Mouse (Mus musculus): ENCODE measurements around the gene Plcb2. TPM values are rescaled to one million over a fixed set of nuclear protein-coding genes. Genes with fewer than 3 reads are reported as not detected.

The Plcb2 gene
- polyA plus RNA-seq, 1 experiment from 2014 or later: 3.2 TPM

GRCm38 (mm10) chr2:118663804-118664766, 64.2 kb downstream of the Plcb2 start:
- Histone ChIP-seq H3K27ac (peak overlapping the region; percentile 75), H3K36me3 (no peaks in the 10 kb centered on the region), H3K9me3 (replicated peaks) (no peaks in the 10 kb centered on the region), H3K4me2 (peak overlapping the region; percentile 89), H3K4me1 (replicated peaks) (peaks cover 68% of the 10 kb centered on the region), H3K9ac (peak overlapping the region; percentile 65), H3K4me3 (peak overlapping the region; percentile 58), H3K27me3 (0 out of 2 replicates have a peak, but pooled peaks cover 3% of the 10 kb centered on the region)
- ATAC-seq (replicated peaks; ENCODE audit: insufficient number of reproducible peaks, insufficient read depth, low FRiP score, low read depth): peak; percentile 29; the same call in 1 of the 2 replicates
- 39% methylated on average over 19 of the region's 19 CpGs for WGBS

DNA sequence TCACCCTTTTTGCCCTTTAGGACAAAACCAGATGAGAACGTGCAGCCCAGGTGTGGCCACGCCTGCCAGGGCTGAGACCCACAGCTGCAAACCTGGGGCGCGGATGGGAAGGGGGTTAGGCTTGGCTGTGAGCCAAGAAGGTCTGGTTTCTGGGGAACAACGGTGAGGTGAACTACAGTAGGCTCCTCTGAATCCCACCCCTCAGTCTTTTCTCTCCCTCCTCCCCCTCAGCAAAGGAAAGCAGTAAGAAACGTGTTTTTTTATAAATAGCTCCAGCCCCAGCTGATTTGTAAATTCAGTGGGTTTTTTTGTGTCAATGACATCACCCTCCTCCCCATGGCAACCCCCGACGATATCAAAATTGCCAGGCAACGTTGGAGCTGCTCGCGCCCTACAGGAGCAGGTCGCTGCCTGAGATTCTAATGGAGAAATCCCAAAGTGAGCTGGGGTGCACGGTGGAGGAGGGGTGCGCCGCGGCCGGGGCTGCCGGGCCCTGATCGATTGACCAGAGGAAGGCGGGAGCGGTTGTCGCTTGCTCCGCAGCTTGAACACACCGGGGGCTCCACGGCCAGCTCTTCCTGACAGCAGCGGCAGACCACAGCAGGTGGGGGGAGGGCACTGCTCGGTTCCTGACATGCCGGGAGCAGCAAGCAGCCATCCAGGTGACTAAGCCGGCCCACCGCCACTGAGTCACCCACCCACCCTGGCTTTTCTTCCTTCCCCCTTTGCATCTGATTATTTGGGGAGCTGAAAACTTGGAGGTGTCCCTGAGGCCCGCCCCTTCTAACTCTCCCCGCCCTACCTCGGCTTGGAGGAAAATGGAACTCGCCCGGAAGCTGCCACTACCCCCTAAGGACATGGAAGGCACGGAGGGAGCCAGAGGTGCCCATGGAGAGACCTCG, 65.1 kb downstream of the Plcb2 start, which contains the start of gene Pak6:
Gene Pak6, plus strand, starts transcription at position 402 of the 902 bp plus-strand sequence.
- Histone ChIP-seq H3K27ac (peak within 1 kb of the TSS; percentile 75), H3K4me1 (replicated peaks) (peaks cover 71% of the 10 kb centered on the region)

DNA sequence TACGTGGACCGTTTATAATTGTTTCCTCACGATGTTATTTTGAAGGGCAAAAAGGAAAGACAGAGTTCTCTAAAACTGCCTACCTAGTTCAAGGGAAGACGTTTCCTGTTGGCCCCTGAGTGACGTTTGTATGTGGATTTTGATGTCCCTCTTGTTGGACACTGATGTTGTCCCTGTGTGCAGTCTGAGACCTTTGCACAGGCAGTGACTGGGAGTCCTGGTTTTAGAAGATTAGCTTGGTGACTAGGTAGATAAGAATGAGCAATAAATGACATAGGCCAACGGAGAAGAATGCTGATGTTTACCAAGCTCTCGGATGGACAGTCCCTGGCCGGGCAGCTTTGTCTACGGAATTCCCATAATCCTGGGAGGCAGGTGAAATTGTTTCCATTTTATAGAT, 66.3 kb downstream of the Plcb2 start:
- 0 out of 2 replicates have a peak, but pooled peaks cover 3% of the 10 kb centered on the region for H3K27me3 ChIP-seq
- no peaks in the 10 kb centered on the region for H3K36me3 ChIP-seq
- no peak overlapping the region for H3K9ac ChIP-seq
- no peaks in the 10 kb centered on the region for H3K9me3 ChIP-seq (replicated peaks)
- ATAC-seq (replicated peaks; ENCODE audit: insufficient number of reproducible peaks, insufficient read depth, low FRiP score, low read depth): no peak
- H3K27ac ChIP-seq: no peak overlapping the region
- 78% methylated on average over 9 of the region's 9 CpGs for WGBS
- H3K4me1 ChIP-seq (replicated peaks): peaks cover 66% of the 10 kb centered on the region
- no peak overlapping the region for H3K4me2 ChIP-seq
- H3K4me3 ChIP-seq: no peak overlapping the region

More for the DNA sequence above, 65.1 kb downstream of the Plcb2 start, which contains the start of gene Pak6:
- 0 out of 2 replicates have a peak, but pooled peaks cover 3% of the 10 kb centered on the region for H3K27me3 ChIP-seq
- H3K36me3 ChIP-seq: no peaks in the 10 kb centered on the region
- H3K4me3 ChIP-seq: peak within 1 kb of the TSS; percentile 58
- no peaks in the 10 kb centered on the region for H3K9me3 ChIP-seq (replicated peaks)
- peak within 1 kb of the TSS; percentile 65 for H3K9ac ChIP-seq
- ATAC-seq (replicated peaks; ENCODE audit: insufficient number of reproducible peaks, insufficient read depth, low FRiP score, low read depth): peak; percentile 19
- 3% methylated on average over 37 of the region's 37 CpGs for WGBS
- H3K4me2 ChIP-seq: peak within 1 kb of the TSS; percentile 89

DNA sequence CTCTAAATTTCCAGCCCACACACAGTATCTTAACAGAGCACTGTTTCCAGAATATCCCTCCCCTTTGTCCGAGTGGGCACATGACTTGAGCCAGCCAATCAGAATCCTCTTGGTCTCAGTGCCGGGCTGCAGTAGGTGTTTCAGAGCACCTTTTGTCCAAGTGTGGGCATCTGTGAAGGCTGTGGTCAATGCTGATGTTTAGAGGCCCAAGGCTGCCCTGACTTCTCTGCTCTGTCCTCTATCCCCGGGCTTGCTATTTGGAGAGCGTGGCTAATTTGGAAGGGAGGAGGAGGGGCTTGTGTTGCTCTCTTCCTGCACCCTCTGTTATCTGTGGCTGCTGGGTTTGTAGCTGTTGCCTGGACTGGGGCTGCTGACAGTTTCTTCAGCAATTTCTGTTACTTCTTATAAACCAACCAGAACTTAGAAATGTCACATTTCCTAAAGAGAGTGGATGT, 68.2 kb downstream of the Plcb2 start:
- Histone ChIP-seq H3K4me1 (replicated peaks) (peaks cover 58% of the 10 kb centered on the region), H3K9me3 (replicated peaks) (no peaks in the 10 kb centered on the region), H3K9ac (peak overlapping the region; percentile 51; the same call in 1 of the 2 replicates), H3K36me3 (no peaks in the 10 kb centered on the region), H3K27me3 (0 out of 2 replicates have a peak, but pooled peaks cover 3% of the 10 kb centered on the region), H3K4me3 (peak overlapping the region; percentile 50), H3K4me2 (peak overlapping the region; percentile 74), H3K27ac (peak overlapping the region; percentile 75)
- ATAC-seq (replicated peaks; ENCODE audit: insufficient number of reproducible peaks, insufficient read depth, low FRiP score, low read depth): peak; percentile 55; the same call in 1 of the 2 replicates
- WGBS: 0% methylated on average over 4 of the region's 4 CpGs

- peak overlapping the region; percentile 75 for H3K27ac ChIP-seq
- peak overlapping the region; percentile 50 for H3K4me3 ChIP-seq
- H3K9ac ChIP-seq: no peak overlapping the region
- no peaks in the 10 kb centered on the region for H3K9me3 ChIP-seq (replicated peaks)
- peaks cover 52% of the 10 kb centered on the region for H3K4me1 ChIP-seq (replicated peaks)
- no peak for ATAC-seq (replicated peaks; ENCODE audit: insufficient number of reproducible peaks, insufficient read depth, low FRiP score, low read depth)
- H3K4me2 ChIP-seq: peak overlapping the region; percentile 74
- H3K27me3 ChIP-seq: 0 out of 2 replicates have a peak, but pooled peaks cover 3% of the 10 kb centered on the region
- WGBS: 71% methylated on average over 12 of the region's 12 CpGs
- H3K36me3 ChIP-seq: no peaks in the 10 kb centered on the region
Measured at GRCm38 (mm10) chr2:118659493-118659892, 68.7 kb downstream of the Plcb2 start.

- Histone ChIP-seq H3K4me1 (replicated peaks) (peaks cover 50% of the 10 kb centered on the region), H3K4me3 (no peak overlapping the region), H3K9me3 (replicated peaks) (no peaks in the 10 kb centered on the region), H3K36me3 (no peaks in the 10 kb centered on the region), H3K27me3 (0 out of 2 replicates have a peak, but pooled peaks cover 3% of the 10 kb centered on the region), H3K27ac (peak overlapping the region; percentile 16; the same call in 1 of the 2 replicates), H3K9ac (no peak overlapping the region), H3K4me2 (0 out of 2 replicates have a peak overlapping the region, but pooled peaks have one; percentile 74)
- WGBS: 52% methylated on average over 1 of the region's 1 CpGs
- ATAC-seq (replicated peaks; ENCODE audit: insufficient number of reproducible peaks, insufficient read depth, low FRiP score, low read depth): no peak; the same call in 1 of the 2 replicates
Measured at GRCm38 (mm10) chr2:118659077-118659476, 69.2 kb downstream of the Plcb2 start.

DNA sequence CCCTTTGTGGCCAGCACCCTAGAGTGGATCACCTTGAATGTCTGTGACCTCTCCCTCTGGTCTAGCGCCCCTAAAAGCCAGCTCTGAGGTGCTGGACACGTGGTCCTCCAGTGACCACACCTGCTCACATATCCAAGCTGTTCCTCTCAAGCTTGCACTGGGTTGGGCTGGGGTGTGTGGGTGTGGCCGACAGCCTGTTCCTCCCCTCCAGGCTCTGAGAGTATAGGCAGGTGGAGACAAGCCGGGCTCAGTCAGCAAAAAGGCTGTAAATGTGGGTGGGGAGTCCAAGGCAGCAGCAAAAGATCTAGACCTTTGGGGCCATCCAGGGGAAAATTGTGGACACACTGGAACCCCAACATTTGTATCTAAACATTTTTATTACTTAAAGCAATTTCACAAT, 69.8 kb downstream of the Plcb2 start:
- Histone ChIP-seq H3K4me1 (replicated peaks) (peaks cover 44% of the 10 kb centered on the region), H3K27me3 (0 out of 2 replicates have a peak, but pooled peaks cover 3% of the 10 kb centered on the region), H3K9ac (no peak overlapping the region), H3K27ac (peak overlapping the region; percentile 16; the same call in 1 of the 2 replicates), H3K36me3 (no peaks in the 10 kb centered on the region), H3K4me2 (no peak overlapping the region), H3K9me3 (replicated peaks) (no peaks in the 10 kb centered on the region), H3K4me3 (no peak overlapping the region)
- ATAC-seq (replicated peaks; ENCODE audit: insufficient number of reproducible peaks, insufficient read depth, low FRiP score, low read depth): no peak; the same call in 1 of the 2 replicates
- WGBS: 35% methylated on average over 4 of the region's 4 CpGs

Other genes with a start within 250 kb of the Plcb2 start
- 194 and 204 TPM in 2 replicates for gene Srp14, start 248.7 kb downstream of the Plcb2 start, polyA plus RNA-seq (2015; fragmentation: Nextera tagmentation; extraction: Ambion mirVana)
- 1.9 and 3.8 TPM in 2 replicates for gene Bmf, start 178.8 kb downstream of the Plcb2 start, polyA plus RNA-seq (2015; fragmentation: Nextera tagmentation; extraction: Ambion mirVana)
- gene Bub1b, start 130.2 kb downstream of the Plcb2 start, polyA plus RNA-seq (2015; fragmentation: Nextera tagmentation; extraction: Ambion mirVana): 56.7 and 74.8 TPM in 2 replicates
- gene Pak6, start 65.1 kb downstream of the Plcb2 start, polyA plus RNA-seq (2015; fragmentation: Nextera tagmentation; extraction: Ambion mirVana): 10.1 and 11.0 TPM in 2 replicates
- 2.7 and 3.6 TPM in 2 replicates for gene Ankrd63, start 24.5 kb downstream of the Plcb2 start, polyA plus RNA-seq (2015; fragmentation: Nextera tagmentation; extraction: Ambion mirVana)
- 42.1 and 44.7 TPM in 2 replicates for gene Inafm2, start 17.3 kb upstream of the Plcb2 start, polyA plus RNA-seq (2015; fragmentation: Nextera tagmentation; extraction: Ambion mirVana)
- 2.4 and 3.0 TPM in 2 replicates for gene Ccdc9b, start 34.2 kb upstream of the Plcb2 start, polyA plus RNA-seq (2015; fragmentation: Nextera tagmentation; extraction: Ambion mirVana)
- not detected in 2 replicates for gene Phgr1, start 44.3 kb upstream of the Plcb2 start, polyA plus RNA-seq (2015; fragmentation: Nextera tagmentation; extraction: Ambion mirVana)
- gene Disp2, start 51.3 kb upstream of the Plcb2 start, polyA plus RNA-seq (2015; fragmentation: Nextera tagmentation; extraction: Ambion mirVana): 0.20 and 0.96 TPM in 2 replicates
- gene Knstrn, start 85.6 kb upstream of the Plcb2 start, polyA plus RNA-seq (2015; fragmentation: Nextera tagmentation; extraction: Ambion mirVana): 89.0 and 92.2 TPM in 2 replicates
- gene Ivd, start 133.5 kb upstream of the Plcb2 start, polyA plus RNA-seq (2015; fragmentation: Nextera tagmentation; extraction: Ambion mirVana): 80.6 and 87.9 TPM in 2 replicates
- gene Bahd1, start 171.9 kb upstream of the Plcb2 start, polyA plus RNA-seq (2015; fragmentation: Nextera tagmentation; extraction: Ambion mirVana): 3.3 and 5.1 TPM in 2 replicates
- 16.5 and 20.5 TPM in 2 replicates for gene Chst14, start 198.1 kb upstream of the Plcb2 start, polyA plus RNA-seq (2015; fragmentation: Nextera tagmentation; extraction: Ambion mirVana)